Mouse (Mus musculus): ENCODE data around the gene Acvrl1.

DNA sequence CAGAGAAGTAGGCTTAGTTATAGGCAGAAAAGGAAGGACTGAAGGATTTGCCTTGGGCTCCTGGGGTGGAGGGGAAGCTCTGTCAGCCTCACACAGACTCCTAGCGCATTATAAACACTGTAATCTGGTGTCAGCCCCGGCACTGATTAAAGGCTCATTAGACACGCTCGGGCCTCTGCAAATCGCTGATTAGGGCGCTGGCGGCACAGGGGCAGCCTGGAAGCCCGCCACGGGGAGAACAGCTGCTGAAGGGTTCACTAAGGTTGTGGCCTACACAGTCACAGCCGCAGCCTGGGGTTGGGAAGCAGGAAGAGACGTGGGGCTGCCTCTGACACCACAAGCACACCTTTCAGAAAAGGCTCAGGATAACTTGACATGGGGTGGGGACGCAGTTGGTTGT is 11.6 kb downstream of the Acvrl1 start:
- TF ChIP-seq CTCF (IDR thresholded peaks at IDR 0.05; ENCODE audit: low read depth), result no peak
- peak; percentile 58; the same call in 1 of the 2 replicates for TF ChIP-seq EP300 (IDR thresholded peaks at IDR 0.05; ENCODE audit: low read depth)
